Mouse (Mus musculus) liver, embryonic 14.5 days (tissue): ENCODE data around the gene Edem1. TPM values are rescaled to one million over a fixed set of nuclear protein-coding genes. Genes with fewer than 3 reads are reported as not detected.

ENCODE experiments used
- ATAC-seq: fragments of 200-750 bp; cut with Nextera tagmentation; 2 replicates; pipeline ENCODE4 v1.8.0; 2017; ENCODE audit warnings: moderate number of reproducible peaks, mild to moderate bottlenecking, moderate library complexity; ENCODE audit not compliant: insufficient read depth
- DNase-seq, 3 experiments: peaks; one replicate each; pipeline ENCODE4 v3.0.0-alpha.2; 2012 to 2013; ENCODE audit warnings: low read depth in 3 of 3, low spot score in 3 of 3
- H3K27ac ChIP-seq: fragments of 300-500 bp; sonication (generic); 2 replicates; pipeline ENCODE4 v1.5.1; 2014; ENCODE audit warnings: moderate library complexity, mild to moderate bottlenecking, control low read depth, inconsistent platforms
- H3K27me3 ChIP-seq: fragments of 300-500 bp; sonication (generic); 2 replicates; pipeline ENCODE4 v1.6.1; 2014; ENCODE audit warnings: mild to moderate bottlenecking, low read length, moderate library complexity; ENCODE audit not compliant: control insufficient read depth, insufficient read depth
- H3K36me3 ChIP-seq: fragments of 300-500 bp; sonication (generic); replicated peaks from 2 replicates; pipeline ENCODE4 v1.6.1; 2014; ENCODE audit warnings: low read depth; ENCODE audit not compliant: control insufficient read depth, insufficient read depth
- H3K4me1 ChIP-seq, 2 experiments: fragments of 200-500 bp in 1 of 2; fragments of 300-500 bp in 1 of 2; sonication (generic) in 1 of 2; replicated peaks; 2 replicates each; pipeline ENCODE4 v1.6.1; 2012 to 2014; ENCODE audit warnings: antibody characterized with exemption in 1 of 2, inconsistent platforms in 1 of 2, low read length in 1 of 2; ENCODE audit not compliant: control insufficient read depth in 2 of 2, insufficient read depth in 2 of 2
- H3K4me2 ChIP-seq: fragments of 300-500 bp; sonication (generic); 2 replicates; pipeline ENCODE4 v1.6.1; 2014; ENCODE audit warnings: low read depth, mild to moderate bottlenecking, control low read depth, moderate library complexity
- H3K4me3 ChIP-seq, 2 experiments: fragments of 200-500 bp in 1 of 2; fragments of 300-500 bp in 1 of 2; sonication (generic) in 1 of 2; 2 replicates each; pipeline ENCODE4 v1.5.1; 2012 to 2014; ENCODE audit warnings: low read depth in 2 of 2, low read length in 2 of 2, mild to moderate bottlenecking in 2 of 2, control low read depth in 1 of 2, inconsistent platforms in 1 of 2, moderate library complexity in 1 of 2; ENCODE audit not compliant: insufficient read depth in 1 of 2
- H3K9ac ChIP-seq: fragments of 300-500 bp; sonication (generic); replicated peaks from 2 replicates; pipeline ENCODE4 v1.6.1; 2014; ENCODE audit warnings: mild to moderate bottlenecking, control low read depth, moderate library complexity
- H3K9me3 ChIP-seq: fragments of 300-500 bp; sonication (generic); 2 replicates; pipeline ENCODE4 v1.6.1; 2016; ENCODE audit warnings: low read length, mixed read lengths; ENCODE audit not compliant: control insufficient read depth
- CTCF ChIP-seq: IDR thresholded peaks from 2 replicates; pipeline ENCODE4 v1.5.1; 2016; ENCODE audit warnings: antibody characterized with exemption, low read depth, control low read depth
- EP300 ChIP-seq: IDR thresholded peaks from 2 replicates; pipeline ENCODE4 v1.6.1; 2016; ENCODE audit warnings: antibody characterized with exemption, low read depth
- WGBS: fragments of 180-500 bp; shearing (Covaris S2); extraction: QIAGEN DNeasy Blood & Tissue Kit; methylation state at CpG from one replicate; pipeline ENCODE4 v1.1.7; 2014; ENCODE audit not compliant: insufficient replicate concordance; 5-methylcytosine and 5-hydroxymethylcytosine counted together
- polyA plus RNA-seq, 2 experiments: library from polyadenylated mRNA; depleted of rRNA in 1 of 2; stranded (reverse) in 1 of 2; unstranded in 1 of 2; fragments of >200 nt; fragmentation: Nextera tagmentation in 1 of 2; extraction: Ambion mirVana in 1 of 2; gene quantifications; 2 replicates each; pipeline versions ENCODE4 v1.2.1 to v1.2.3; 2012 to 2014

Gene Edem1
- polyA plus RNA-seq, 2 experiments: 9.6 to 22.4 TPM

DNA sequence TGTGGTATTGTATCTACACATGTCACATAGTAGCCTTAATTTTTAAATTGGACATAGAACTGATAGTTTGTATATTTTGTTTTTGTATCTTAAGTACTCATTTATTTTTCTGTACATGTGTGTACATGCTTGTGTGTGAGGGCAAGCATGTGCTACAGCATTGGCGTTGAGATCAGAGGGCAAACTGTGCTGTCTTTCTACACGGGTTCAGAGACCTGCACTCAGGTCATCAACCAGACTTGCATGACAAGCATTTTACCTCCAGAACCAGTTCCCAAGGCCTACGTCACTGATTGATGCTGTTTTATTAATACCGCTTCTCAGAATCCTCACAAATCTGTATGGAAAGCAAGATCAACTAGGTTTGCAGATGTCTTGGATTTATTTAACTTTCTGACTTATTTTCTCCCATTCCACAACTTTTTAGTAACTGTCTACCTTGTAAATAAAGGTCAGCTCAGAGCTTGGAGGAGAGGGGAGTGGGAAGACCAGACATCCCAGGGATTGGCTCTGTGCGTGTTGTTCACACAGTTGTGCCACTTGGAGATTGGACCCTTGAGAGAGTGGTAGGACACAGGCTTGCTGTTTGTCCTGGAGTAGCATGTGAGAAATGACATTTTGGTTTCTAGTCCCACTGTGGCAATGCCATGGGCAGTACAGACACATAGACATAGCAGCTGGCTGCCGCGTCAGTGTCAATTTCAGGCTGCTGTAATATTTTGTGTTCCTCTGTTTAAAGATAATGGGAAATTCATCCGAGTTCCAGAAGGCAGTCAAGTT, 12.6 kb downstream of the Edem1 start:
- peaks cover 8% of the 10 kb centered on the region for H3K36me3 ChIP-seq
- TF ChIP-seq CTCF: no peak
- H3K9me3 ChIP-seq: no peaks in the 10 kb centered on the region
- ATAC-seq: no peak
- H3K4me3 ChIP-seq: no peak overlapping the region
- no peak overlapping the region for H3K27ac ChIP-seq
- DNase-seq: no peak
- no peak overlapping the region for H3K4me2 ChIP-seq
- H3K9ac ChIP-seq: no peak overlapping the region
- 78% methylated on average over 8 of the region's 8 CpGs for WGBS
- no peaks in the 10 kb centered on the region for H3K27me3 ChIP-seq
- H3K4me1 ChIP-seq: peaks cover 0 to 4% of the 10 kb centered on the region in 2 experiments; a peak in 1 of 4 replicates

DNA sequence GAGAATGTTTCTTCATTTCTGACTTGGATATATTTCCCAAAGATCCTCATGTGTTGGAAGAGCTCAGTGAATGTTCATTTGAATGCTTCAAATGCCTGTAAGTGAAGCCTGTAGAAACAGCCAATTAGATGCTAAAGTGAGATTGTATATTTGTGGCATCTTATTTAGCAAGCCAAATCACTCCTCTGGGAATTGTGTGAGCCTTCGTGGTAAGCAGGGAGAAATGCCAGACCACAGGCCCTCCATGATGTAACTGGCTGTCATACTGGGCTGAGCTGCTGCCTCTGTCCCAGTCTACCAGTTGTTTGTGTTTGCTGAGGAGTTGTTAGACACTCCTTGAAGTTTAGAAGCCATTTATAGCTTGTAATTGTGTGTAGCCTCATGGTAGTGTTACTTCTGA, 15.2 kb downstream of the Edem1 start:
- Histone ChIP-seq H3K4me1 (no peaks in the 10 kb centered on the region), H3K4me3 (no peak overlapping the region), H3K9ac (no peak overlapping the region), H3K27ac (no peak overlapping the region), H3K9me3 (no peaks in the 10 kb centered on the region), H3K36me3 (peaks cover 8% of the 10 kb centered on the region), H3K27me3 (no peaks in the 10 kb centered on the region), H3K4me2 (no peak overlapping the region)
- no peak for ATAC-seq
- TF ChIP-seq EP300 (no peak), CTCF (no peak)
- DNase-seq: no peak
- WGBS: 52% methylated on average over 1 of the region's 1 CpGs

DNA sequence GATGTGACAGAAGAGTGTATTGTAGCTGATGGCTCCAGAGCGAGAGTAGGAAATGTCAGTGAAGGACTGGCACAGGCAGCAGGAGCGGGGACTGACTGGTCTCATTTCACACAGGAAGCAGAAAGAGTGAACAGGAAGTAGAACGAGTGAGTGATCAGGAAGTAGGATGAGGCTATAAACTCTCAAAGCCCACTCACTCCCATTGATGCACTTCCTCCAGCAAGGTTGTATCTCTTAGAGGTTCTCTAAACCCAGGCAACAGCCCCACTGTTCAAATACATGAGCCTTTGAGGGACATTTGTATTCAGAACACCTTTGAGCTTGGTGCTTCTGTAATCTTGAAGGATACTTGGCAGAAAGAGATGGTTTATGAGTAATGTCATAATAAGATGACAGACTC, 15.7 kb downstream of the Edem1 start:
- DNase-seq (no peak), ATAC-seq (no peak)
- H3K9ac ChIP-seq: no peak overlapping the region
- no peaks in the 10 kb centered on the region for H3K27me3 ChIP-seq
- H3K4me3 ChIP-seq: no peak overlapping the region
- TF ChIP-seq EP300: no peak
- TF ChIP-seq CTCF: no peak
- no peak overlapping the region for H3K4me2 ChIP-seq
- no peaks in the 10 kb centered on the region for H3K4me1 ChIP-seq
- 46% methylated on average over 3 of the region's 3 CpGs for WGBS
- H3K36me3 ChIP-seq: peaks cover 8% of the 10 kb centered on the region
- no peaks in the 10 kb centered on the region for H3K9me3 ChIP-seq
- H3K27ac ChIP-seq: no peak overlapping the region

GRCm38 (mm10) chr6:108844771-108845170, 16.3 kb downstream of the Edem1 start:
- no peak for ATAC-seq
- TF ChIP-seq EP300 (no peak), CTCF (no peak)

DNA sequence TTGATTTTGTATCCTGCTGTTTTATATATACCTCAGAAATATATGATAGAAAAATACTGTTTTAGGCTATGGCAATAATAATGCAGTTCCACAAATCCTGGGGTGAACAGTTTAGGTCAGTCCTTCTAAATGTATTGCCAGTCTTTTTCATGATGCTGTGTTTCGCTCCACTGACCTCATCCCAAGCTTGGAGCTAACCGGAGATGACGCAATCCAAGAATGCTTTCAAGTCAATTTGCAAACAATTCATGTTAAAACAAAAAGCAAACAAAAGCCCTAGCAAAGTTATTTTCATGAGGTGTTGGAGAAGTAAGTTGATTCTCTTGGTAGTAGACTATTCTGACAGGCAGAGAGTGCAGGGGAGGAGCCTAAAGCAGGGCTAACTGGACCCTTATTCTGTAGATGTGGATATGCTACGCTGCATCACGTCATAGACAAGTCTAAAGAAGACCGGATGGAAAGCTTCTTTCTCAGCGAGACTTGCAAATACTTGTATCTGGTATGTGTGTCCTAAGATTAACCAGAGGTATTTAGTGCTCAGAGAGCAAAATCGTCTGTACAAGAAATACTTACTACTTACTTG, 23.7 kb downstream of the Edem1 start:
- no peak for TF ChIP-seq EP300
- ATAC-seq (no peak), DNase-seq (no peak)
- Histone ChIP-seq H3K36me3 (no peaks in the 10 kb centered on the region; the same call in none of the 2 replicates), H3K4me2 (no peak overlapping the region), H3K27me3 (no peaks in the 10 kb centered on the region), H3K4me1 (no peaks in the 10 kb centered on the region), H3K4me3 (no peak overlapping the region), H3K27ac (no peak overlapping the region), H3K9ac (no peak overlapping the region), H3K9me3 (no peaks in the 10 kb centered on the region)
- 76% methylated on average over 8 of the region's 8 CpGs for WGBS

More at GRCm38 (mm10) chr6:108844771-108845170, 16.3 kb downstream of the Edem1 start:
- no peak for DNase-seq
- H3K4me2 ChIP-seq: no peak overlapping the region
- no peaks in the 10 kb centered on the region for H3K27me3 ChIP-seq
- H3K27ac ChIP-seq: no peak overlapping the region
- H3K36me3 ChIP-seq: peaks cover 8% of the 10 kb centered on the region
- H3K4me3 ChIP-seq: no peak overlapping the region
- H3K4me1 ChIP-seq: no peaks in the 10 kb centered on the region
- H3K9me3 ChIP-seq: no peaks in the 10 kb centered on the region
- 80% methylated on average over 7 of the region's 7 CpGs for WGBS
- no peak overlapping the region for H3K9ac ChIP-seq
